Mouse (Mus musculus): Measurements from ENCODE around the gene Zfp330. TPM values are rescaled to one million over a fixed set of nuclear protein-coding genes. Genes with fewer than 3 reads are reported as not detected.

The Zfp330 gene
- 27.3 TPM for polyA plus RNA-seq (2014; fragmentation: Illumina TruSeq; extraction: RNeasy Lipid Tissue Mini Kit (QIAGEN cat#74804); ENCODE audit: insufficient read depth, low read depth, low replicate concordance)

DNA sequence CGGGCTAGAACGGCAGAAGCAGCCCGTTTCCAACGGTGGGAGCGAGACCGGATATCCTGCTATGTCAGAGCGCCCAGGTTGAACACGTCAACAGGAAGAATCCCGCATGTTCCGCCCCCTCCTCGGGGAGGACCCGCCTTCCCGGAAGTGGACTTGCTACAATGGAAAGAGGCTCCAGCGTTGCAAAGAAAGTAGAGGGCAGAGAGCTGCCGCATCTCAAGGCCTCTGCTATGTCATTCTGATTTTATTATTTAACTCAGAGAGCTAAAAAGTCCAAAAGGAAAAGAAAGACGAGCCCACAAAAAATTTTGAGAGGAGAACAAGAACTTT is at the start of gene Zfp330:
Gene Zfp330 (minus strand): TSS at position 68 of the 330 bp plus-strand sequence.

Other genes with a start within 250 kb of the Zfp330 start
- gene Rnf150, start 89.2 kb upstream of the Zfp330 start, polyA plus RNA-seq (2014; fragmentation: Illumina TruSeq; extraction: RNeasy Lipid Tissue Mini Kit (QIAGEN cat#74804); ENCODE audit: insufficient read depth, low read depth, low replicate concordance) = 3.5 TPM